Mouse (Mus musculus): ENCODE measurements around the gene Chmp2b.

Chmp2b gene

GRCm38 (mm10) chr16:65561963-65562863 lies at the start of gene Chmp2b:
TSS of gene Chmp2b (minus strand) at chr16:65562726.
- peak; percentile 86 for DNase-seq (ENCODE audit: low spot score)

- DNase-seq (ENCODE audit: low spot score): no peak
Measured at GRCm38 (mm10) chr16:65611678-65612077, 49.2 kb upstream of the Chmp2b start.

GRCm38 (mm10) chr16:65600798-65601197 lies 38.3 kb upstream of the Chmp2b start:
- DNase-seq (ENCODE audit: low spot score): no peak

GRCm38 (mm10) chr16:65586111-65586865 lies 23.8 kb upstream of the Chmp2b start:
- no peak for DNase-seq (ENCODE audit: low spot score)

- DNase-seq (ENCODE audit: low spot score): no peak
Measured at GRCm38 (mm10) chr16:65585699-65586098, 23.2 kb upstream of the Chmp2b start.

- DNase-seq (ENCODE audit: low spot score): no peak
Measured at GRCm38 (mm10) chr16:65577298-65578029, 14.9 kb upstream of the Chmp2b start.

- DNase-seq (ENCODE audit: low spot score): no peak
Measured at GRCm38 (mm10) chr16:65568853-65569252, 6.3 kb upstream of the Chmp2b start.

- DNase-seq (ENCODE audit: low spot score): no peak
Measured at GRCm38 (mm10) chr16:65564951-65565350, 2.4 kb upstream of the Chmp2b start.

- DNase-seq (ENCODE audit: low spot score): no peak
Measured at GRCm38 (mm10) chr16:65564306-65564705, 1.8 kb upstream of the Chmp2b start.

GRCm38 (mm10) chr16:65562864-65563206 lies 309 bp upstream of the Chmp2b start:
- DNase-seq (ENCODE audit: low spot score): no peak

GRCm38 (mm10) chr16:65560996-65561962 lies 1.2 kb downstream of the Chmp2b start:
- DNase-seq (ENCODE audit: low spot score): no peak

GRCm38 (mm10) chr16:65559591-65559990 lies 2.9 kb downstream of the Chmp2b start:
- DNase-seq (ENCODE audit: low spot score): no peak

- DNase-seq (ENCODE audit: low spot score): no peak
Measured at GRCm38 (mm10) chr16:65557369-65557768, 5.2 kb downstream of the Chmp2b start.

- DNase-seq (ENCODE audit: low spot score): no peak
Measured at GRCm38 (mm10) chr16:65554267-65554666, 8.3 kb downstream of the Chmp2b start.

- no peak for DNase-seq (ENCODE audit: low spot score)
Measured at GRCm38 (mm10) chr16:65550814-65551213, 11.7 kb downstream of the Chmp2b start.

- no peak for DNase-seq (ENCODE audit: low spot score)
Measured at GRCm38 (mm10) chr16:65548960-65549359, 13.6 kb downstream of the Chmp2b start.

GRCm38 (mm10) chr16:65543676-65544293 lies 18.7 kb downstream of the Chmp2b start:
- no peak for DNase-seq (ENCODE audit: low spot score)

- DNase-seq (ENCODE audit: low spot score): peak; percentile 72
Measured at GRCm38 (mm10) chr16:65533315-65533999, 29.1 kb downstream of the Chmp2b start.

GRCm38 (mm10) chr16:65531663-65532062 lies 30.9 kb downstream of the Chmp2b start:
- DNase-seq (ENCODE audit: low spot score): peak; percentile 77

- no peak for DNase-seq (ENCODE audit: low spot score)
Measured at GRCm38 (mm10) chr16:65529589-65529988, 32.9 kb downstream of the Chmp2b start.

Measured in layer of hippocampus, adult 11-12 months (tissue).